Mouse (Mus musculus) lung, postnatal 10 days (tissue): ENCODE measurements around the gene Rps12-ps3.

Source experiments
- DNase-seq: peaks from one replicate; pipeline ENCODE4 v3.0.0; 2021

The Rps12-ps3 gene

GRCm38 (mm10) chr19:59321990-59322389, at the start of gene Rps12-ps3:
Rps12-ps3 (plus strand) TSS chr19:59322290.
- no peak for DNase-seq

GRCm38 (mm10) chr19:59273190-59273589, 48.9 kb upstream of the Rps12-ps3 start:
- DNase-seq: no peak

GRCm38 (mm10) chr19:59276354-59276753, 45.7 kb upstream of the Rps12-ps3 start:
- no peak for DNase-seq

GRCm38 (mm10) chr19:59280841-59281240, 41.2 kb upstream of the Rps12-ps3 start:
- DNase-seq: no peak

- DNase-seq: no peak
Observed at GRCm38 (mm10) chr19:59282001-59282400, 40.1 kb upstream of the Rps12-ps3 start.

GRCm38 (mm10) chr19:59289042-59289441, 33.0 kb upstream of the Rps12-ps3 start:
- no peak for DNase-seq

- no peak for DNase-seq
Observed at GRCm38 (mm10) chr19:59289811-59290210, 32.3 kb upstream of the Rps12-ps3 start.

GRCm38 (mm10) chr19:59292183-59292839, 29.8 kb upstream of the Rps12-ps3 start:
- no peak for DNase-seq

GRCm38 (mm10) chr19:59315308-59315707, 6.8 kb upstream of the Rps12-ps3 start:
- no peak for DNase-seq

GRCm38 (mm10) chr19:59316571-59316970, 5.5 kb upstream of the Rps12-ps3 start:
- peak; percentile 32 for DNase-seq

- no peak for DNase-seq
Observed at GRCm38 (mm10) chr19:59330816-59331225, 8.7 kb downstream of the Rps12-ps3 start.

- no peak for DNase-seq
Observed at GRCm38 (mm10) chr19:59336655-59337054, 14.6 kb downstream of the Rps12-ps3 start.

GRCm38 (mm10) chr19:59337872-59338681, 16.0 kb downstream of the Rps12-ps3 start:
- DNase-seq: no peak

GRCm38 (mm10) chr19:59339908-59340307, 17.8 kb downstream of the Rps12-ps3 start:
- no peak for DNase-seq

- no peak for DNase-seq
Observed at GRCm38 (mm10) chr19:59342964-59343363, 20.9 kb downstream of the Rps12-ps3 start.

GRCm38 (mm10) chr19:59344304-59344711, 22.2 kb downstream of the Rps12-ps3 start:
- peak; percentile 42 for DNase-seq

GRCm38 (mm10) chr19:59345081-59345657, 23.1 kb downstream of the Rps12-ps3 start:
- DNase-seq: peak; percentile 56

GRCm38 (mm10) chr19:59345658-59346283, 23.7 kb downstream of the Rps12-ps3 start, which contains the start of gene Pdzd8:
Pdzd8 (minus strand) TSS chr19:59345780.
- DNase-seq: peak; percentile 91

GRCm38 (mm10) chr19:59346325-59346724, 24.2 kb downstream of the Rps12-ps3 start:
- DNase-seq: no peak

GRCm38 (mm10) chr19:59349329-59349960, 27.4 kb downstream of the Rps12-ps3 start:
- DNase-seq: no peak

- peak; percentile 3 for DNase-seq
Observed at GRCm38 (mm10) chr19:59350273-59350903, 28.3 kb downstream of the Rps12-ps3 start.
